Mouse (Mus musculus): ENCODE results near the gene Kxd1.

- no peak for TF ChIP-seq CTCF (IDR thresholded peaks at IDR 0.05; ENCODE audit: control insufficient read depth, insufficient read depth, low read length)
- TF ChIP-seq POLR2A (IDR thresholded peaks at IDR 0.05; ENCODE audit: borderline replicate concordance, control insufficient read depth, low read depth, low read length): no peak
These were observed 46.5 kb upstream of the Kxd1 start for GRCm38 (mm10) chr8:70574302-70574701.
